Mouse (Mus musculus): ENCODE results near the gene Adcy5.

The Adcy5 gene

DNA sequence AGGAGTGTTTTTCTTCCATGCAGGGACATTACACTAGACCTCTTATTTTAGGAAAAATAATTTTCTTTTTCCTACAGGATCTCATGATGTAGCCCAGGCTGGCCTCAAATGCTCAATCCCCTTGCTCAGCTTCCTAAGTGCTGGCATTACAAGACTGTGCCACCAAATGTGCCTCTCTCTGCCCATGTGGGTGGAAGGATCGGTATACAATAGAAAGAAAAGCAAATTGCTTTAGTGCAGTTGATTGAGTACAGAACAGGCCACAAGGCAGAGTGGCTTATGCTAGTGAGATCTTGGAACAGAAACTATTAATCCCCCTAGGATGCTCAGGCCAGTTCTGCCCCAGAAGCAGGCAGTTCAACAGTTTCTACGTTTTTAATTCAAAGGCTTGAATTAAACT, 165.1 kb downstream of the Adcy5 start:
- DNase-seq = no peak

DNA sequence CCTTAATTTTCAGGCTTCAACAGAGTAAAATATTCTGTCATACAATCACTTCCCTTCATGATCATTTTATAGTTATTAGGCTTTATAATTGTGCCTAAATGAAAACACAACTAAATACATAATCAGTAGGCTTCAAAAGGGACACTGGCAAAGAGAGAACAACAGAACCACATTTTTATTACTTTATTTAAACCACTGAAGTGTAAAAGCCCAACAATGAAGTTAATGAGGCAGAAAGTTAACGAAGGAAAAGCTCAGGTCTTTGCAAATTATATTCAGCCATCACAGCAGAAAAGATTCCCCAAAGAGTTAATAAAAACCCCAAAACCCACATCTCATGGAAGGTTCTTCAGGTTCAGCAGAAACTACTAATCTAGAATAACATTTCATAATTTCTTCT, 175.8 kb downstream of the Adcy5 start:
- no peak for DNase-seq
